ENCODE assay signal across 8 mouse cellular contexts in genomic region chr16:30186701-30187270, GRCm38 (mm10).
DNase-seq lines count a peak whose midpoint lies in the region; ATAC-seq lines count a peak whose summit lies in the region.

No protein-coding gene starts in this region.

- H3K36me3 ChIP-seq in heart, embryonic 16.5 days (ENCODE audit: control insufficient read depth, insufficient read depth) = no peaks in the 10 kb centered on the region
- no peaks in the 10 kb centered on the region for H3K36me3 ChIP-seq in liver, embryonic 11.5 days (ENCODE audit: control insufficient read depth, insufficient read depth, low read length)

- peak overlapping the region; percentile 83 for H3K27ac ChIP-seq in heart, embryonic 16.5 days (ENCODE audit: low read length)
- no peak overlapping the region for H3K27ac ChIP-seq in liver, embryonic 11.5 days (ENCODE audit: low read depth, low read length)

- H3K4me2 ChIP-seq in heart, embryonic 16.5 days (ENCODE audit: low read depth, low read length) = no peak overlapping the region
- peak overlapping the region; percentile 83; the same call in 1 of the 2 replicates for H3K4me2 ChIP-seq in liver, embryonic 11.5 days

- peaks cover 56% of the 10 kb centered on the region for H3K4me1 ChIP-seq in heart, embryonic 16.5 days (ENCODE audit: control insufficient read depth, insufficient read depth, low read length)
- H3K4me1 ChIP-seq in liver, embryonic 11.5 days (replicated peaks; ENCODE audit: control insufficient read depth, insufficient read depth, low read length) = peaks cover 35% of the 10 kb centered on the region

- 0 out of 2 replicates have a peak, but pooled peaks have one; percentile 4 for ATAC-seq in heart, embryonic 16.5 days (replicated peaks; ENCODE audit: extremely low read depth, insufficient read depth, low FRiP score)
- ATAC-seq in liver, embryonic 11.5 days (replicated peaks; ENCODE audit: low FRiP score) = no peak
- no peak for ATAC-seq in inflammation-experienced regulatory T-cells, adult 6 months

- H3K9ac ChIP-seq in heart, embryonic 16.5 days (ENCODE audit: low read length) = no peak overlapping the region
- H3K9ac ChIP-seq in liver, embryonic 11.5 days (ENCODE audit: low read depth, low read length) = no peak overlapping the region

- H3K4me3 ChIP-seq in heart, embryonic 16.5 days (ENCODE audit: low read length) = no peak overlapping the region
- H3K4me3 ChIP-seq in liver, embryonic 11.5 days (ENCODE audit: low read depth, low read length) = no peak overlapping the region

- 34% methylated on average over 10 of the region's 10 CpGs for WGBS in heart, embryonic 16.5 days
- 36% methylated on average over 10 of the region's 10 CpGs for WGBS in liver, embryonic 11.5 days

- no peaks in the 10 kb centered on the region for H3K9me3 ChIP-seq in heart, embryonic 16.5 days (replicated peaks; ENCODE audit: control insufficient read depth, low read length)
- no peaks in the 10 kb centered on the region for H3K9me3 ChIP-seq in liver, embryonic 11.5 days (ENCODE audit: control insufficient read depth, low read length)

- DNase-seq in lung, adult 18-20 months = peak; percentile 67 to 80
- no peak for DNase-seq in lung, postnatal 14 days
- DNase-seq in adrenal gland, postnatal 25 days = peak; percentile 58
- DNase-seq in liver, embryonic 11.5 days (ENCODE audit: low spot score) = no peak
- DNase-seq in B cell, adult 2 months = no peak
- DNase-seq in frontal cortex, postnatal 25 days (ENCODE audit: low spot score in 2 of 2) = no peak

- H3K27me3 ChIP-seq in heart, embryonic 16.5 days (ENCODE audit: control insufficient read depth, insufficient read depth, low read length) = peaks cover 5% of the 10 kb centered on the region; the same call in 1 of the 2 replicates
- peaks cover 4% of the 10 kb centered on the region; the same call in 1 of the 2 replicates for H3K27me3 ChIP-seq in liver, embryonic 11.5 days (replicated peaks; ENCODE audit: control insufficient read depth, insufficient read depth, low read length)

Comparison
In these comparisons a context has a peak if more than half of its experiments do, and no peak if none do; other contexts are left out.
1. DNase-seq: peak in lung, adult 18-20 months (2 of 2) and adrenal gland, postnatal 25 days (single experiment); none in lung, postnatal 14 days (single experiment), liver, embryonic 11.5 days (single experiment), B cell, adult 2 months (0 of 2) and frontal cortex, postnatal 25 days (0 of 2).